Mouse (Mus musculus) forebrain, embryonic 13.5 days (tissue): Measurements from ENCODE around the gene Olfr611. TPM values are rescaled to one million over a fixed set of nuclear protein-coding genes. Genes with fewer than 3 reads are reported as not detected.
"Not testable (repeated sequence)": the region's sequence is repeated elsewhere in the genome, so short reads cannot be mapped to it uniquely, and the experiment has no call there.

Experiments used
- ATAC-seq: fragments of 200-750 bp; cut with Nextera tagmentation; 2 replicates; pipeline ENCODE4 v1.8.0; 2017
- H3K27ac ChIP-seq: fragments of 300-500 bp; sonication (generic); 2 replicates; pipeline ENCODE4 v1.5.1; 2015; ENCODE audit warnings: inconsistent platforms, mild to moderate bottlenecking, moderate library complexity
- H3K27me3 ChIP-seq: fragments of 300-500 bp; sonication (generic); 2 replicates; pipeline ENCODE4 v1.6.1; 2015; ENCODE audit warnings: mild to moderate bottlenecking, inconsistent platforms
- H3K36me3 ChIP-seq: fragments of 300-500 bp; sonication (generic); 2 replicates; pipeline ENCODE4 v1.6.1; 2015; ENCODE audit warnings: mild to moderate bottlenecking, inconsistent platforms; ENCODE audit not compliant: poor library complexity, severe bottlenecking
- H3K4me1 ChIP-seq: fragments of 300-500 bp; sonication (generic); 2 replicates; pipeline ENCODE4 v1.6.1; 2015; ENCODE audit warnings: inconsistent platforms
- H3K4me2 ChIP-seq: fragments of 300-500 bp; sonication (generic); 2 replicates; pipeline ENCODE4 v1.6.1; 2015; ENCODE audit warnings: inconsistent platforms, mild to moderate bottlenecking, moderate library complexity
- H3K4me3 ChIP-seq: fragments of 300-500 bp; sonication (generic); 2 replicates; pipeline ENCODE4 v1.5.1; 2015; ENCODE audit warnings: mild to moderate bottlenecking, inconsistent platforms
- H3K9ac ChIP-seq: fragments of 300-500 bp; sonication (generic); 2 replicates; pipeline ENCODE4 v1.6.1; 2015; ENCODE audit warnings: mild to moderate bottlenecking, inconsistent platforms
- H3K9me3 ChIP-seq: fragments of 300-500 bp; sonication (generic); replicated peaks from 2 replicates; pipeline ENCODE4 v1.6.1; 2016; ENCODE audit warnings: inconsistent platforms
- WGBS: fragments of 180-500 bp; shearing (Covaris S2); methylation state at CpG from one replicate; pipeline ENCODE4 v1.1.7; 2015; 5-methylcytosine and 5-hydroxymethylcytosine counted together
- polyA plus RNA-seq: library from polyadenylated mRNA; unstranded; fragments of >200 nt; fragmentation: Nextera tagmentation; extraction: Ambion mirVana; gene quantifications from 2 replicates; pipeline ENCODE4 v1.2.1, GENCODE M21; 2015

Gene Olfr611
- not detected in 2 replicates for polyA plus RNA-seq

DNA sequence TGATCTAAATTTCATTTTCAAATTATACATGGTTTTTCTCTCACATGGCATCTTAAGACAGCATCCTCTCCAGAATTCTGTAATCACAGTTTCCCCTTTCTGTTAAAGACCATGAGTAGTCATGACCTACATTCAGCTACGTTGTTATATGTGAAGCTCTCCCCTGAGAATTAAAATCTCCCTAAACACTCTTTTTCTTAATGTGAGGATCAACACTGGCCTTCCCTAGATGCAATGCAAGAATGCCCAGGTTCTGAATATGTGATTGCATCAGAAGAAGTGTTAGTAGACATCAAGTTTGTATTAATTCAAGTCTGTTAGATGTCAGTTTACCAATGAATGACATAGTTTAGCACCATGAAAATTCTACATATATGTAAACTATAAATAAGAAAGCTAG, at the start of gene Olfr611:
Gene Olfr611, minus strand, starts transcription at position 101 of the 400 bp plus-strand sequence.
- ATAC-seq, H3K4me3 ChIP-seq, H3K4me1 ChIP-seq, H3K27me3 ChIP-seq, H3K9me3 ChIP-seq, H3K4me2 ChIP-seq, H3K36me3 ChIP-seq, H3K9ac ChIP-seq, H3K27ac ChIP-seq: not testable (repeated sequence)
- WGBS, result 56% methylated on average over 1 of the region's 1 CpGs

- H3K36me3 ChIP-seq, result no peaks in the 10 kb centered on the region
- WGBS, result 75% methylated on average over 3 of the region's 3 CpGs
- no peak within 1 kb of the TSS for H3K9ac ChIP-seq
- no peaks in the 10 kb centered on the region for H3K4me1 ChIP-seq
- H3K4me2 ChIP-seq, result no peak within 1 kb of the TSS
- H3K4me3 ChIP-seq, result no peak within 1 kb of the TSS
- no peak within 1 kb of the TSS for H3K27ac ChIP-seq
- no peaks in the 10 kb centered on the region for H3K9me3 ChIP-seq
- no peaks in the 10 kb centered on the region for H3K27me3 ChIP-seq
- no peak for ATAC-seq
Observed at GRCm38 (mm10) chr7:103569043-103569442, 48.4 kb upstream of the Olfr611 start, which contains the start of gene Olfr616. Gene Olfr616, minus strand, starts transcription at chr7:103569143.

DNA sequence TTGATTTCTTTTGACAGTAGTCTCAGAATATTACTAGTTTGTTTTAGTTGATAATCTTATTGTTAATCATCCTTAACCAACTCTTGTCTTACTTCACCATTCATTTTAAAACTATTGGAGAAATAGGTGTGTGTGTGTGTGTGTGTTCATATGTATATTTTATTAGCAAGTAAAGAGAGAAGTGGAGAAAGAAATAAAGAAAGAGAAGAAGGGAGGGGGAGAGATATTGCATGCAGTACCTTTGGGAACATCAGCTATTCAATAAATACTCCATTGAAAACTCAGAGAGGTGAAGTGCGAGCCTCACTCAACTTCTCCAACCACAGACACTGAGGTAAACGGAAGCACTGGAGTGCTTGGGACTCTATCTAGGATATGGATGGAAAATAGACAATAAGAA, 35.1 kb upstream of the Olfr611 start, which contains the start of gene Olfr615:
Gene Olfr615, plus strand, starts transcription at position 301 of the 400 bp plus-strand sequence.
- Histone ChIP-seq H3K27ac (no peak within 1 kb of the TSS), H3K4me3 (no peak within 1 kb of the TSS), H3K27me3 (no peaks in the 10 kb centered on the region), H3K9me3 (no peaks in the 10 kb centered on the region), H3K4me2 (no peak within 1 kb of the TSS), H3K4me1 (no peaks in the 10 kb centered on the region), H3K9ac (no peak within 1 kb of the TSS), H3K36me3 (no peaks in the 10 kb centered on the region)
- 89% methylated on average over 2 of the region's 2 CpGs for WGBS
- ATAC-seq, result no peak

DNA sequence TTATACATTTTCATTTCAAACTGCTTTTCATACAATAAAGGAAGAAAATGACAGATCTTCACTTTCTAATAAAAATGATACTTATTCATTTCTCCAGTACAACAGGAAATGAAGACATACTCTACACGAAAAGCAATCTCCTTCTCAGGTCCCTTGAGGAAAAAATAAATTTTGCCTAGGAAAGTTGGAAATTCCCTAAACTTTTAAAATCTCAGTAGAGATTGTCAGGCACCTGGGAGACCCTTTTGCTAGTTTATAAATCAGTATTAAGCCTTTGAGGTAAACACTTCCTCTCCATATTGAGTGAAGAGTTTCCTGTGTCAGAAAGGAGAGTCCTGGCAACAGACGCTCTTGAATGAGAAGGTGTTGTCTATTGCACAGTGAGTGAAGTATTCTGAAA, 27.1 kb upstream of the Olfr611 start, which contains the start of gene Olfr613:
Gene Olfr613, plus strand, starts transcription at position 301 of the 400 bp plus-strand sequence.
- H3K9me3 ChIP-seq, result no peaks in the 10 kb centered on the region
- H3K9ac ChIP-seq, result no peak within 1 kb of the TSS
- H3K4me2 ChIP-seq, result no peak within 1 kb of the TSS
- ATAC-seq, result no peak
- no peak within 1 kb of the TSS for H3K4me3 ChIP-seq
- no peaks in the 10 kb centered on the region for H3K36me3 ChIP-seq
- 89% methylated on average over 2 of the region's 2 CpGs for WGBS
- no peaks in the 10 kb centered on the region for H3K27me3 ChIP-seq
- H3K4me1 ChIP-seq, result no peaks in the 10 kb centered on the region
- no peak within 1 kb of the TSS for H3K27ac ChIP-seq

- H3K4me1 ChIP-seq, H3K9ac ChIP-seq, H3K4me3 ChIP-seq, H3K4me2 ChIP-seq, H3K9me3 ChIP-seq, H3K27me3 ChIP-seq, H3K27ac ChIP-seq, H3K36me3 ChIP-seq, ATAC-seq: not testable (repeated sequence)
- WGBS, result 85% methylated on average over 2 of the region's 2 CpGs
Observed at GRCm38 (mm10) chr7:103542617-103543016, 22.0 kb upstream of the Olfr611 start, which contains the start of gene Olfr612. Gene Olfr612, minus strand, starts transcription at chr7:103542717.

GRCm38 (mm10) chr7:103512022-103512421, 8.6 kb downstream of the Olfr611 start, which contains the start of gene Olfr610:
Gene Olfr610, minus strand, starts transcription at chr7:103512122.
- Histone ChIP-seq H3K9me3 (no peaks in the 10 kb centered on the region), H3K27ac (no peak within 1 kb of the TSS), H3K27me3 (no peaks in the 10 kb centered on the region), H3K36me3 (no peaks in the 10 kb centered on the region), H3K4me2 (no peak within 1 kb of the TSS), H3K4me3 (no peak within 1 kb of the TSS), H3K9ac (no peak within 1 kb of the TSS), H3K4me1 (no peaks in the 10 kb centered on the region)
- 90% methylated on average over 2 of the region's 2 CpGs for WGBS
- no peak for ATAC-seq

- Histone ChIP-seq H3K4me3 (no peak within 1 kb of the TSS), H3K4me2 (no peak within 1 kb of the TSS), H3K27me3 (no peaks in the 10 kb centered on the region), H3K27ac (no peak within 1 kb of the TSS), H3K36me3 (no peaks in the 10 kb centered on the region), H3K4me1 (no peaks in the 10 kb centered on the region), H3K9me3 (no peaks in the 10 kb centered on the region), H3K9ac (no peak within 1 kb of the TSS)
- WGBS, result 52% methylated on average over 1 of the region's 1 CpGs
- no peak for ATAC-seq
Observed at GRCm38 (mm10) chr7:103497962-103498361, 22.7 kb downstream of the Olfr611 start, which contains the start of gene Olfr609. Gene Olfr609, minus strand, starts transcription at chr7:103498062.

DNA sequence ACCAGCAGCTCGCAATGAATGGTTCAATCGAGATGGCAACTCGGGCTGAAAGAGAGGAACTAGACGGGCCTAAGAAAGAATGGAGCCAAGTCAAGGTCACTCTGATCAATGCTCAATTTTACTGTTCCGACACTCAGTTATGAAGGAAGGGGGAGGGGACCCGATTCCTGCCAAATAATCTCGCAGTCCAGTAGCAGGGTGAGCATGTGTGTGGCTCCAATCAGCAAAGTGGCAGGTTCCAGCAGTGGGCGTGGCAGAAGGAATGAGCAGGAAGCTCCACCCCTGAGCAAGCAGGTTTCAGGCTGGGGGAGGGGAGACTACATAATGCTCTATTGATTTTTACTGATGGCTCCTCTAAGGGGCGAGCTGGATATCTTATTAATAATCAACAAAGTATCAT, 43.5 kb downstream of the Olfr611 start:
- 86% methylated on average over 9 of the region's 9 CpGs for WGBS
- H3K9me3 ChIP-seq, H3K27me3 ChIP-seq, H3K27ac ChIP-seq, H3K4me3 ChIP-seq, H3K4me2 ChIP-seq, ATAC-seq, H3K4me1 ChIP-seq, H3K36me3 ChIP-seq, H3K9ac ChIP-seq: not testable (repeated sequence)

GRCm38 (mm10) chr7:103469577-103469976, 51.1 kb downstream of the Olfr611 start, which contains the start of gene Olfr608:
Gene Olfr608, plus strand, starts transcription at chr7:103469877.
- Histone ChIP-seq H3K27me3 (no peaks in the 10 kb centered on the region), H3K4me1 (no peaks in the 10 kb centered on the region), H3K27ac (no peak within 1 kb of the TSS), H3K36me3 (no peaks in the 10 kb centered on the region), H3K9ac (no peak within 1 kb of the TSS), H3K4me2 (no peak within 1 kb of the TSS), H3K9me3 (no peaks in the 10 kb centered on the region), H3K4me3 (no peak within 1 kb of the TSS)
- ATAC-seq, result no peak

Other genes starting within 250 kb of the Olfr611 start
- not detected in 2 replicates for gene Olfr596, start 215.2 kb downstream of the Olfr611 start, polyA plus RNA-seq
- gene Olfr597, start 204.5 kb downstream of the Olfr611 start, polyA plus RNA-seq, result not detected in 2 replicates
- gene Olfr598, start 197.3 kb downstream of the Olfr611 start, polyA plus RNA-seq, result not detected in 2 replicates
- not detected in 2 replicates for gene Olfr599, start 184.9 kb downstream of the Olfr611 start, polyA plus RNA-seq
- not detected in 2 replicates for gene Olfr600, start 171.2 kb downstream of the Olfr611 start, polyA plus RNA-seq
- not detected in 2 replicates for gene Olfr601, start 158.2 kb downstream of the Olfr611 start, polyA plus RNA-seq
- gene Olfr603, start 134.7 kb downstream of the Olfr611 start, polyA plus RNA-seq, result not detected in 2 replicates
- gene Usp17lc, start 105.8 kb downstream of the Olfr611 start, polyA plus RNA-seq, result not detected in 2 replicates
- not detected in 2 replicates for gene Olfr605, start 75.4 kb downstream of the Olfr611 start, polyA plus RNA-seq
- not detected in 2 replicates for gene Olfr606, start 71.8 kb downstream of the Olfr611 start, polyA plus RNA-seq
- not detected in 2 replicates for gene Olfr607, start 56.7 kb downstream of the Olfr611 start, polyA plus RNA-seq
- gene Olfr608, start 51.0 kb downstream of the Olfr611 start, polyA plus RNA-seq, result not detected in 2 replicates
- not detected in 2 replicates for gene Olfr609, start 22.8 kb downstream of the Olfr611 start, polyA plus RNA-seq
- gene Olfr610, start 8.7 kb downstream of the Olfr611 start, polyA plus RNA-seq, result not detected in 2 replicates
- not detected in 2 replicates for gene Olfr612, start 21.9 kb upstream of the Olfr611 start, polyA plus RNA-seq
- gene Olfr613, start 27.2 kb upstream of the Olfr611 start, polyA plus RNA-seq, result not detected in 2 replicates
- not detected in 2 replicates for gene Olfr615, start 35.2 kb upstream of the Olfr611 start, polyA plus RNA-seq
- gene Olfr616, start 48.3 kb upstream of the Olfr611 start, polyA plus RNA-seq, result not detected in 2 replicates
- gene Olfr617, start 52.2 kb upstream of the Olfr611 start, polyA plus RNA-seq, result not detected in 2 replicates
- not detected in 2 replicates for gene Olfr618, start 69.3 kb upstream of the Olfr611 start, polyA plus RNA-seq
- gene Olfr619, start 79.7 kb upstream of the Olfr611 start, polyA plus RNA-seq, result not detected in 2 replicates
- gene Olfr620, start 91.7 kb upstream of the Olfr611 start, polyA plus RNA-seq, result not detected in 2 replicates
- gene Olfr622, start 121.9 kb upstream of the Olfr611 start, polyA plus RNA-seq, result not detected in 2 replicates
- gene Olfr623, start 142.9 kb upstream of the Olfr611 start, polyA plus RNA-seq, result not detected in 2 replicates
- 0.03 TPM in 1 of 2 replicates, not detected in the other for gene Olfr624, start 150.3 kb upstream of the Olfr611 start, polyA plus RNA-seq
- not detected in 2 replicates for gene Olfr625-ps1, start 161.9 kb upstream of the Olfr611 start, polyA plus RNA-seq
- not detected in 2 replicates for gene Olfr243, start 193.8 kb upstream of the Olfr611 start, polyA plus RNA-seq
- gene Olfr628, start 209.5 kb upstream of the Olfr611 start, polyA plus RNA-seq, result not detected in 2 replicates
- gene Olfr629, start 224.1 kb upstream of the Olfr611 start, polyA plus RNA-seq, result not detected in 2 replicates
- not detected in 2 replicates for gene Olfr630, start 236.5 kb upstream of the Olfr611 start, polyA plus RNA-seq